Mouse (Mus musculus): Measurements from ENCODE around the gene Coro1c. TPM values are rescaled to one million over a fixed set of nuclear protein-coding genes. Genes with fewer than 3 reads are reported as not detected.

Coro1c gene
- polyA plus RNA-seq, 1 experiment from 2014 or later: 116 TPM

- Histone ChIP-seq H3K4me3 (ENCODE audit: low read depth, low read length) (no peak overlapping the region), H3K9ac (ENCODE audit: low read depth, low read length) (no peak overlapping the region), H3K27ac (ENCODE audit: low read depth, low read length) (no peak overlapping the region), H3K27me3 (replicated peaks; ENCODE audit: control insufficient read depth, insufficient read depth, low read length) (no peaks in the 10 kb centered on the region), H3K4me1 (replicated peaks; ENCODE audit: control insufficient read depth, insufficient read depth, low read length) (no peaks in the 10 kb centered on the region), H3K9me3 (ENCODE audit: control insufficient read depth) (no peaks in the 10 kb centered on the region), H3K36me3 (ENCODE audit: control insufficient read depth, insufficient read depth) (peaks cover 61% of the 10 kb centered on the region), H3K4me2 (replicated peaks; ENCODE audit: low read depth) (no peak overlapping the region)
- 0 out of 2 replicates have a peak, but pooled peaks have one; percentile 19 for ATAC-seq
- 85% methylated on average over 12 of the region's 12 CpGs for WGBS
- peak; percentile 72 for TF ChIP-seq CTCF (IDR thresholded peaks at IDR 0.05; ENCODE audit: low read depth)
These were observed 34.0 kb upstream of the Coro1c start for GRCm38 (mm10) chr5:113942580-113942979.

GRCm38 (mm10) chr5:113939263-113939900, 30.8 kb upstream of the Coro1c start:
- ATAC-seq: no peak
- Histone ChIP-seq H3K4me3 (ENCODE audit: low read depth, low read length) (no peak overlapping the region), H3K4me2 (replicated peaks; ENCODE audit: low read depth) (no peak overlapping the region), H3K4me1 (replicated peaks; ENCODE audit: control insufficient read depth, insufficient read depth, low read length) (no peaks in the 10 kb centered on the region), H3K9me3 (ENCODE audit: control insufficient read depth) (no peaks in the 10 kb centered on the region), H3K27me3 (replicated peaks; ENCODE audit: control insufficient read depth, insufficient read depth, low read length) (no peaks in the 10 kb centered on the region), H3K27ac (ENCODE audit: low read depth, low read length) (no peak overlapping the region), H3K9ac (ENCODE audit: low read depth, low read length) (no peak overlapping the region), H3K36me3 (ENCODE audit: control insufficient read depth, insufficient read depth) (peaks cover 31% of the 10 kb centered on the region)
- TF ChIP-seq CTCF (IDR thresholded peaks at IDR 0.05; ENCODE audit: low read depth): no peak
- WGBS: 59% methylated on average over 12 of the region's 12 CpGs

DNA sequence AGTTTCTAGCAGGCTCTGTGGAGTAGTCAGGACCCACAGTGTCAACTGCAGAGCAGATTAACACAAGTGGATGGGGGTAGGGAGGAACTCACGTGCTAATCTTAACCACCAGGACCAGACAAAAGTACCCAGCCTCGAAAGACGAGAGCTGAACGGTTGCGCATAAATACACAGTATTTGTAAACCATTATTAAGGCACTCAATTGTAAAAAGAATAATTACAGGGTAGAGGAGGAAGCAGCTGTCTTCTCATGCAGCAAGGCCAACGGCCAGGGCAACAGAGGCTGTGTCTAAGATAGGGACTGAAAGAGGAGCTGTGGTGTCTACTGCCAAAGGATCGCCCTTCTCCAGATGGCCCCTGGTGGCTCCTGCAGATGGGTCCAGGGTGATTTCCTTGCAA, 29.1 kb upstream of the Coro1c start:
- no peak overlapping the region for H3K4me3 ChIP-seq (ENCODE audit: low read depth, low read length)
- H3K4me1 ChIP-seq (replicated peaks; ENCODE audit: control insufficient read depth, insufficient read depth, low read length): no peaks in the 10 kb centered on the region
- WGBS: 58% methylated on average over 7 of the region's 7 CpGs
- H3K27me3 ChIP-seq (replicated peaks; ENCODE audit: control insufficient read depth, insufficient read depth, low read length): no peaks in the 10 kb centered on the region
- no peak overlapping the region for H3K9ac ChIP-seq (ENCODE audit: low read depth, low read length)
- no peak overlapping the region for H3K4me2 ChIP-seq (replicated peaks; ENCODE audit: low read depth)
- H3K36me3 ChIP-seq (ENCODE audit: control insufficient read depth, insufficient read depth): peaks cover 23% of the 10 kb centered on the region
- no peaks in the 10 kb centered on the region for H3K9me3 ChIP-seq (ENCODE audit: control insufficient read depth)
- TF ChIP-seq CTCF (IDR thresholded peaks at IDR 0.05; ENCODE audit: low read depth): no peak
- ATAC-seq: no peak
- H3K27ac ChIP-seq (ENCODE audit: low read depth, low read length): no peak overlapping the region

DNA sequence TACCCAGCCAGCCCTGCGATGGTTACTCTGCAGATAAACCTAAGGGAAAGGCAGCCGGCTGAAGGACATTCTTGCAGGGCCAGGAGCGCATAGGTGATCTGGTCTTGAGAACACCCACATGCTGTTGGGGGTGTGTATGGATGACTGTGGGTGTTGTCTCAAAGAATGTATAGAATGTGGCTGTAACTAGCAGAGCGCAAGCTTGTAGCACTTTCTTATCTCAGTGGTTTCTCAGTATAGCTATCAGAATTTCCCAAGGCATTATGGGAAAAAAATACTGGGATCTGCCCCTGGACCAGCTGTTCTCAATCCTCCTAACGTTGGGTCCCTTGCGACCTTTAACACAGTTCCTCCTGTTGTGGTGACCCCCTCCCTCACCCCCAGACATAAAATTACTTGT, 25.3 kb upstream of the Coro1c start:
- WGBS: 45% methylated on average over 6 of the region's 6 CpGs
- H3K9me3 ChIP-seq (ENCODE audit: control insufficient read depth): no peaks in the 10 kb centered on the region
- TF ChIP-seq CTCF (IDR thresholded peaks at IDR 0.05; ENCODE audit: low read depth): no peak
- ATAC-seq: no peak
- H3K4me2 ChIP-seq (replicated peaks; ENCODE audit: low read depth): no peak overlapping the region
- no peaks in the 10 kb centered on the region for H3K36me3 ChIP-seq (ENCODE audit: control insufficient read depth, insufficient read depth)
- no peak overlapping the region for H3K4me3 ChIP-seq (ENCODE audit: low read depth, low read length)
- H3K27me3 ChIP-seq (replicated peaks; ENCODE audit: control insufficient read depth, insufficient read depth, low read length): no peaks in the 10 kb centered on the region
- H3K9ac ChIP-seq (ENCODE audit: low read depth, low read length): no peak overlapping the region
- no peaks in the 10 kb centered on the region for H3K4me1 ChIP-seq (replicated peaks; ENCODE audit: control insufficient read depth, insufficient read depth, low read length)
- no peak overlapping the region for H3K27ac ChIP-seq (ENCODE audit: low read depth, low read length)

DNA sequence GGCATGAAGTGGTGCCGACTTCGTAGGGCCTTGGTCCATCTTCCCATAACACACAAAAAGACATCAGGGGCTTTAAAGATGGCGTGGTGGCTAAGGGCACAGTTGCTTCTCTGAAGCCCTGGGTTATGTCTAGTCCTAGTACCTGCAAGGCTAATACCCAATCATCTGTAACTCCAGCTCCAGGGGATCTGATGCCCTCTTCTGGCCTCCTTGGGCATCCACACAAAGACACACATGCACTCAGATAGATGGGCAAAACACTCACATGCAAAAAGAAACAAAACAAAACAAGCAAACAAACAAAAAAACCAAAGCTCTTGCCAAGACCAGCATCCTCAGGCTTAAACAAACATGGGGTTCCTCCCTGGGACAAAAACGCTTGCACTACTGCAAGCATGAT, 24.9 kb upstream of the Coro1c start:
- no peak overlapping the region for H3K9ac ChIP-seq (ENCODE audit: low read depth, low read length)
- no peak for ATAC-seq
- no peaks in the 10 kb centered on the region for H3K9me3 ChIP-seq (ENCODE audit: control insufficient read depth)
- no peaks in the 10 kb centered on the region for H3K27me3 ChIP-seq (replicated peaks; ENCODE audit: control insufficient read depth, insufficient read depth, low read length)
- no peaks in the 10 kb centered on the region for H3K36me3 ChIP-seq (ENCODE audit: control insufficient read depth, insufficient read depth)
- no peak overlapping the region for H3K4me3 ChIP-seq (ENCODE audit: low read depth, low read length)
- H3K4me2 ChIP-seq (replicated peaks; ENCODE audit: low read depth): no peak overlapping the region
- TF ChIP-seq CTCF (IDR thresholded peaks at IDR 0.05; ENCODE audit: low read depth): peak; percentile 78
- no peaks in the 10 kb centered on the region for H3K4me1 ChIP-seq (replicated peaks; ENCODE audit: control insufficient read depth, insufficient read depth, low read length)
- no peak overlapping the region for H3K27ac ChIP-seq (ENCODE audit: low read depth, low read length)
- 77% methylated on average over 4 of the region's 4 CpGs for WGBS

- no peak overlapping the region for H3K4me2 ChIP-seq (replicated peaks; ENCODE audit: low read depth)
- H3K4me1 ChIP-seq (replicated peaks; ENCODE audit: control insufficient read depth, insufficient read depth, low read length): no peaks in the 10 kb centered on the region
- WGBS: 73% methylated on average over 3 of the region's 3 CpGs
- no peak overlapping the region for H3K4me3 ChIP-seq (ENCODE audit: low read depth, low read length)
- ATAC-seq: no peak
- no peak overlapping the region for H3K9ac ChIP-seq (ENCODE audit: low read depth, low read length)
- TF ChIP-seq CTCF (IDR thresholded peaks at IDR 0.05; ENCODE audit: low read depth): no peak
- H3K36me3 ChIP-seq (ENCODE audit: control insufficient read depth, insufficient read depth): no peaks in the 10 kb centered on the region
- no peak overlapping the region for H3K27ac ChIP-seq (ENCODE audit: low read depth, low read length)
- peaks cover 4% of the 10 kb centered on the region; the same call in 1 of the 2 replicates for H3K9me3 ChIP-seq (ENCODE audit: control insufficient read depth)
- no peaks in the 10 kb centered on the region for H3K27me3 ChIP-seq (replicated peaks; ENCODE audit: control insufficient read depth, insufficient read depth, low read length)
These were observed 23.8 kb upstream of the Coro1c start for GRCm38 (mm10) chr5:113932310-113932709.

Data from intestine, postnatal 0 days (tissue).